Mouse (Mus musculus): Measurements from ENCODE around the gene Slc30a1.

DNA sequence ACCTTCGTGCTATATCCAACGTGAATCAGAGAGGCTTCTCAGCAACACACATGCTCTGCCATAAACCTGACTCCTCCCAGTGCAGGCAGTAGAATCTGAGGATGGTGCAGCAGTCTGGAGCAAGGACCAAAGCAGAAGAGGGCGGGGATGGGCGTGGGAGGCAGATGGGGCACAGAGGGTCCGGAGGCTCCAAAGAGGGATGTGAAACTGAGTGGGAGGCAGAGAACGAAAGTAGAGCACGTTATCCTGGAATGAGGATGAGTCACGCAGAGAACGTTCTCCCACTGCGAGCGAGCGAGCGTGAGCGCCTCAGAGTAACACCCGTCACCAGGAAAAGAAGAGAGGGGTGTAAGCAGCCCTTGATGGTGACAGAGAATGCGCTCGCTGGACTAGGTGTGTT, 12.2 kb upstream of the Slc30a1 start:
- TF ChIP-seq CTCF (IDR thresholded peaks at IDR 0.05; ENCODE audit: low read depth, low read length): no peak
- no peak for TF ChIP-seq POLR2A (IDR thresholded peaks at IDR 0.05; ENCODE audit: extremely low read depth, insufficient read depth, low read length)
